Mouse (Mus musculus) neural tube, embryonic 15.5 days (tissue): ENCODE measurements at regions not wholly inside any gene's neighbourhood (a gene's known extent, or its start where the extent isn't known, plus 50 kb on each side); places are given as distances from the start of the nearest gene placed in this dataset.

Experiments used
- ATAC-seq: fragments of 200-750 bp; cut with Nextera tagmentation; 2 replicates; pipeline ENCODE4 v1.8.0; 2017; ENCODE audit warnings: mild to moderate bottlenecking, moderate TSS enrichment, moderate library complexity; ENCODE audit not compliant: low FRiP score
- H3K27ac ChIP-seq: fragments of 300-500 bp; sonication (generic); replicated peaks from 2 replicates; pipeline ENCODE4 v1.5.1; 2015; ENCODE audit warnings: mild to moderate bottlenecking, inconsistent platforms
- H3K27me3 ChIP-seq: fragments of 300-500 bp; sonication (generic); replicated peaks from 2 replicates; pipeline ENCODE4 v1.6.1; 2015; ENCODE audit warnings: inconsistent platforms
- H3K36me3 ChIP-seq: fragments of 300-500 bp; sonication (generic); 2 replicates; pipeline ENCODE4 v1.6.1; 2015; ENCODE audit warnings: inconsistent platforms
- H3K4me1 ChIP-seq: fragments of 300-500 bp; sonication (generic); 2 replicates; pipeline ENCODE4 v1.6.1; 2015; ENCODE audit warnings: inconsistent platforms
- H3K4me2 ChIP-seq: fragments of 300-500 bp; sonication (generic); 2 replicates; pipeline ENCODE4 v1.6.1; 2015; ENCODE audit warnings: inconsistent platforms, mild to moderate bottlenecking, moderate library complexity
- H3K4me3 ChIP-seq: fragments of 300-500 bp; sonication (generic); replicated peaks from 2 replicates; pipeline ENCODE4 v1.5.1; 2015; ENCODE audit warnings: mild to moderate bottlenecking, inconsistent platforms
- H3K9ac ChIP-seq: fragments of 300-500 bp; sonication (generic); replicated peaks from 2 replicates; pipeline ENCODE4 v1.6.1; 2015; ENCODE audit warnings: mild to moderate bottlenecking, inconsistent platforms
- H3K9me3 ChIP-seq: fragments of 300-500 bp; sonication (generic); replicated peaks from 2 replicates; pipeline ENCODE4 v1.6.1; 2016; ENCODE audit warnings: inconsistent platforms
- WGBS: fragments of 180-500 bp; shearing (Covaris S2); methylation state at CpG from one replicate; pipeline ENCODE4 v1.1.7; 2015; ENCODE audit warnings: mixed read lengths; 5-methylcytosine and 5-hydroxymethylcytosine counted together

GRCm38 (mm10) chr7:111230630-111231029 is 147.8 kb upstream of the Eif4g2 start:
- Histone ChIP-seq H3K4me1 (no peaks in the 10 kb centered on the region), H3K9ac (no peak overlapping the region), H3K27me3 (no peaks in the 10 kb centered on the region), H3K4me3 (no peak overlapping the region), H3K9me3 (no peaks in the 10 kb centered on the region), H3K4me2 (no peak overlapping the region), H3K27ac (no peak overlapping the region), H3K36me3 (no peaks in the 10 kb centered on the region)
- 82% methylated on average over 2 of the region's 2 CpGs for WGBS
- ATAC-seq = no peak

- Histone ChIP-seq H3K4me2 (no peak overlapping the region), H3K9ac (no peak overlapping the region), H3K36me3 (no peaks in the 10 kb centered on the region), H3K4me1 (no peaks in the 10 kb centered on the region), H3K9me3 (no peaks in the 10 kb centered on the region), H3K27me3 (no peaks in the 10 kb centered on the region), H3K4me3 (no peak overlapping the region), H3K27ac (no peak overlapping the region)
- no peak for ATAC-seq
- 90% methylated on average over 3 of the region's 3 CpGs for WGBS
These were observed 144.3 kb upstream of the Eif4g2 start for GRCm38 (mm10) chr7:111227082-111227481.

GRCm38 (mm10) chr7:111226026-111226656 is 143.3 kb upstream of the Eif4g2 start:
- Histone ChIP-seq H3K9me3 (no peaks in the 10 kb centered on the region), H3K4me3 (no peak overlapping the region), H3K27ac (no peak overlapping the region), H3K4me1 (no peaks in the 10 kb centered on the region), H3K27me3 (no peaks in the 10 kb centered on the region), H3K4me2 (no peak overlapping the region), H3K9ac (no peak overlapping the region), H3K36me3 (no peaks in the 10 kb centered on the region)
- WGBS = 100% methylated on average over 1 of the region's 1 CpGs
- ATAC-seq = no peak

GRCm38 (mm10) chr7:111215586-111215985 is 132.8 kb upstream of the Eif4g2 start:
- 89% methylated on average over 5 of the region's 5 CpGs for WGBS
- no peak for ATAC-seq
- H3K27me3 ChIP-seq = no peaks in the 10 kb centered on the region

GRCm38 (mm10) chr7:111214226-111214906 is 131.5 kb upstream of the Eif4g2 start:
- no peaks in the 10 kb centered on the region for H3K9me3 ChIP-seq
- H3K4me1 ChIP-seq = peaks cover 9% of the 10 kb centered on the region
- H3K36me3 ChIP-seq = no peaks in the 10 kb centered on the region
- H3K27me3 ChIP-seq = no peaks in the 10 kb centered on the region
- 75% methylated on average over 6 of the region's 6 CpGs for WGBS
- no peak overlapping the region for H3K27ac ChIP-seq
- H3K4me3 ChIP-seq = no peak overlapping the region
- no peak overlapping the region for H3K9ac ChIP-seq
- ATAC-seq = no peak
- H3K4me2 ChIP-seq = no peak overlapping the region

More at GRCm38 (mm10) chr7:111215586-111215985, 132.8 kb upstream of the Eif4g2 start:
- Histone ChIP-seq H3K36me3 (no peaks in the 10 kb centered on the region), H3K9ac (no peak overlapping the region), H3K27ac (no peak overlapping the region), H3K4me2 (no peak overlapping the region), H3K4me3 (no peak overlapping the region), H3K4me1 (no peaks in the 10 kb centered on the region), H3K9me3 (no peaks in the 10 kb centered on the region)

GRCm38 (mm10) chr7:111212188-111212587 is 129.4 kb upstream of the Eif4g2 start:
- no peaks in the 10 kb centered on the region for H3K9me3 ChIP-seq
- ATAC-seq = no peak
- no peak overlapping the region for H3K9ac ChIP-seq

GRCm38 (mm10) chr7:111211641-111212040 is 128.8 kb upstream of the Eif4g2 start:
- Histone ChIP-seq H3K27me3 (no peaks in the 10 kb centered on the region), H3K4me3 (no peak overlapping the region), H3K9me3 (no peaks in the 10 kb centered on the region), H3K9ac (no peak overlapping the region), H3K36me3 (no peaks in the 10 kb centered on the region), H3K27ac (no peak overlapping the region), H3K4me1 (peaks cover 9% of the 10 kb centered on the region), H3K4me2 (no peak overlapping the region)
- WGBS = 72% methylated on average over 11 of the region's 11 CpGs
- no peak for ATAC-seq

More at GRCm38 (mm10) chr7:111212188-111212587, 129.4 kb upstream of the Eif4g2 start:
- H3K27ac ChIP-seq = no peak overlapping the region
- H3K27me3 ChIP-seq = no peaks in the 10 kb centered on the region
- 61% methylated on average over 5 of the region's 5 CpGs for WGBS
- H3K4me2 ChIP-seq = no peak overlapping the region
- H3K4me3 ChIP-seq = no peak overlapping the region
- H3K4me1 ChIP-seq = peaks cover 9% of the 10 kb centered on the region
- no peaks in the 10 kb centered on the region for H3K36me3 ChIP-seq

GRCm38 (mm10) chr7:111210282-111210681 is 127.5 kb upstream of the Eif4g2 start:
- Histone ChIP-seq H3K4me2 (no peak overlapping the region), H3K9me3 (no peaks in the 10 kb centered on the region), H3K4me1 (peaks cover 14% of the 10 kb centered on the region), H3K36me3 (no peaks in the 10 kb centered on the region), H3K4me3 (no peak overlapping the region), H3K9ac (no peak overlapping the region), H3K27ac (no peak overlapping the region), H3K27me3 (no peaks in the 10 kb centered on the region)
- no peak; the same call in 1 of the 2 replicates for ATAC-seq
- WGBS = 58% methylated on average over 8 of the region's 8 CpGs

GRCm38 (mm10) chr7:111205876-111206275 is 123.0 kb upstream of the Eif4g2 start:
- Histone ChIP-seq H3K27me3 (no peaks in the 10 kb centered on the region), H3K4me1 (peaks cover 14% of the 10 kb centered on the region), H3K9me3 (no peaks in the 10 kb centered on the region), H3K9ac (no peak overlapping the region), H3K4me2 (no peak overlapping the region), H3K27ac (no peak overlapping the region), H3K36me3 (no peaks in the 10 kb centered on the region), H3K4me3 (no peak overlapping the region)
- ATAC-seq = 0 out of 2 replicates have a peak, but pooled peaks have one; percentile 28
- 38% methylated on average over 5 of the region's 5 CpGs for WGBS

GRCm38 (mm10) chr7:111198608-111199355 is 116.0 kb upstream of the Eif4g2 start:
- H3K27me3 ChIP-seq = no peaks in the 10 kb centered on the region
- H3K27ac ChIP-seq = no peak overlapping the region; the same call in 1 of the 2 replicates
- no peaks in the 10 kb centered on the region for H3K36me3 ChIP-seq
- no peak for ATAC-seq
- no peaks in the 10 kb centered on the region for H3K9me3 ChIP-seq
- no peak overlapping the region for H3K4me2 ChIP-seq
- WGBS = 35% methylated on average over 10 of the region's 10 CpGs
- peaks cover 11% of the 10 kb centered on the region; the same call in 1 of the 2 replicates for H3K4me1 ChIP-seq
- H3K9ac ChIP-seq = no peak overlapping the region
- no peak overlapping the region for H3K4me3 ChIP-seq

GRCm38 (mm10) chr7:111191674-111192073 is 108.8 kb upstream of the Eif4g2 start:
- ATAC-seq = peak; percentile 79
- 57% methylated on average over 4 of the region's 4 CpGs for WGBS
- no peak overlapping the region for H3K9ac ChIP-seq
- no peaks in the 10 kb centered on the region for H3K9me3 ChIP-seq
- H3K4me3 ChIP-seq = no peak overlapping the region
- H3K36me3 ChIP-seq = no peaks in the 10 kb centered on the region
- 0 out of 2 replicates have a peak, but pooled peaks cover 5% of the 10 kb centered on the region for H3K4me1 ChIP-seq
- H3K27ac ChIP-seq = no peak overlapping the region
- no peaks in the 10 kb centered on the region for H3K27me3 ChIP-seq
- no peak overlapping the region for H3K4me2 ChIP-seq

GRCm38 (mm10) chr7:111191216-111191615 is 108.4 kb upstream of the Eif4g2 start:
- 0 out of 2 replicates have a peak, but pooled peaks cover 5% of the 10 kb centered on the region for H3K4me1 ChIP-seq
- H3K4me2 ChIP-seq = no peak overlapping the region
- H3K9ac ChIP-seq = no peak overlapping the region
- no peaks in the 10 kb centered on the region for H3K36me3 ChIP-seq
- H3K27ac ChIP-seq = no peak overlapping the region
- no peaks in the 10 kb centered on the region for H3K27me3 ChIP-seq
- H3K4me3 ChIP-seq = no peak overlapping the region
- no peak for ATAC-seq
- H3K9me3 ChIP-seq = no peaks in the 10 kb centered on the region
